Mouse (Mus musculus): Measurements from ENCODE around the gene Nsdhl. TPM values are rescaled to one million over a fixed set of nuclear protein-coding genes. Genes with fewer than 3 reads are reported as not detected.

Nsdhl gene
- 0.09 and 0.16 TPM in 2 replicates for polyA plus RNA-seq (2012)

GRCm38 (mm10) chrX:72917884-72918681 is at the start of gene Nsdhl, which contains the start of gene Cetn2:
Gene Nsdhl, plus strand, starts transcription at chrX:72918557.
Gene Cetn2, minus strand, starts transcription at chrX:72918411.
- Histone ChIP-seq H3K4me3 (replicated peaks) (peak within 1 kb of the TSS; percentile 91), H3K9me3 (ENCODE audit: control insufficient read depth, low read length) (no peaks in the 10 kb centered on the region; the same call in 1 of the 2 replicates), H3K36me3 (ENCODE audit: control insufficient read depth) (peaks cover 8% of the 10 kb centered on the region; the same call in 1 of the 2 replicates), H3K4me1 (ENCODE audit: control insufficient read depth) (peaks cover 13% of the 10 kb centered on the region), H3K27me3 (ENCODE audit: control insufficient read depth) (peaks cover 5% of the 10 kb centered on the region)
- TF ChIP-seq GATA1 (IDR thresholded peaks at IDR 0.05; ENCODE audit: low read length) = no peak
- TF ChIP-seq TAL1 (IDR thresholded peaks at IDR 0.05; ENCODE audit: low read length) = no peak

- no peaks in the 10 kb centered on the region for H3K9me3 ChIP-seq (ENCODE audit: control insufficient read depth, low read length)
- H3K36me3 ChIP-seq (ENCODE audit: control insufficient read depth) = no peaks in the 10 kb centered on the region
- H3K4me1 ChIP-seq (ENCODE audit: control insufficient read depth) = no peaks in the 10 kb centered on the region
- TF ChIP-seq GATA1 (IDR thresholded peaks at IDR 0.05; ENCODE audit: low read length) (no peak), TAL1 (IDR thresholded peaks at IDR 0.05; ENCODE audit: low read length) (no peak)
- H3K4me3 ChIP-seq (replicated peaks) = no peak overlapping the region
- no peaks in the 10 kb centered on the region for H3K27me3 ChIP-seq (ENCODE audit: control insufficient read depth)
These were observed 22.8 kb upstream of the Nsdhl start for GRCm38 (mm10) chrX:72895388-72896054.

- no peak for TF ChIP-seq GATA1 (IDR thresholded peaks at IDR 0.05; ENCODE audit: low read length)
- TF ChIP-seq TAL1 (IDR thresholded peaks at IDR 0.05; ENCODE audit: low read length) = no peak
- no peaks in the 10 kb centered on the region for H3K4me1 ChIP-seq (ENCODE audit: control insufficient read depth)
- no peaks in the 10 kb centered on the region for H3K36me3 ChIP-seq (ENCODE audit: control insufficient read depth)
- H3K4me3 ChIP-seq (replicated peaks) = no peak overlapping the region
- no peaks in the 10 kb centered on the region for H3K27me3 ChIP-seq (ENCODE audit: control insufficient read depth)
- H3K9me3 ChIP-seq (ENCODE audit: control insufficient read depth, low read length) = no peaks in the 10 kb centered on the region
These were observed 22.3 kb upstream of the Nsdhl start for GRCm38 (mm10) chrX:72896055-72896437.

GRCm38 (mm10) chrX:72902530-72902929 is 15.8 kb upstream of the Nsdhl start:
- Histone ChIP-seq H3K4me1 (ENCODE audit: control insufficient read depth) (no peaks in the 10 kb centered on the region), H3K27me3 (ENCODE audit: control insufficient read depth) (no peaks in the 10 kb centered on the region), H3K4me3 (replicated peaks) (no peak overlapping the region), H3K36me3 (ENCODE audit: control insufficient read depth) (no peaks in the 10 kb centered on the region), H3K9me3 (ENCODE audit: control insufficient read depth, low read length) (no peaks in the 10 kb centered on the region)
- TF ChIP-seq GATA1 (IDR thresholded peaks at IDR 0.05; ENCODE audit: low read length) (no peak), TAL1 (IDR thresholded peaks at IDR 0.05; ENCODE audit: low read length) (no peak)

- no peaks in the 10 kb centered on the region for H3K9me3 ChIP-seq (ENCODE audit: control insufficient read depth, low read length)
- no peak for TF ChIP-seq GATA1 (IDR thresholded peaks at IDR 0.05; ENCODE audit: low read length)
- TF ChIP-seq TAL1 (IDR thresholded peaks at IDR 0.05; ENCODE audit: low read length) = no peak
- H3K4me3 ChIP-seq (replicated peaks) = no peak overlapping the region
- H3K27me3 ChIP-seq (ENCODE audit: control insufficient read depth) = no peaks in the 10 kb centered on the region
- H3K36me3 ChIP-seq (ENCODE audit: control insufficient read depth) = no peaks in the 10 kb centered on the region
- no peaks in the 10 kb centered on the region for H3K4me1 ChIP-seq (ENCODE audit: control insufficient read depth)
These were observed 10.5 kb upstream of the Nsdhl start for GRCm38 (mm10) chrX:72907619-72908403.

- no peak for TF ChIP-seq GATA1 (IDR thresholded peaks at IDR 0.05; ENCODE audit: low read length)
- TF ChIP-seq TAL1 (IDR thresholded peaks at IDR 0.05; ENCODE audit: low read length) = no peak
- Histone ChIP-seq H3K27me3 (ENCODE audit: control insufficient read depth) (no peaks in the 10 kb centered on the region), H3K9me3 (ENCODE audit: control insufficient read depth, low read length) (no peaks in the 10 kb centered on the region), H3K4me3 (replicated peaks) (no peak overlapping the region), H3K4me1 (ENCODE audit: control insufficient read depth) (no peaks in the 10 kb centered on the region), H3K36me3 (ENCODE audit: control insufficient read depth) (no peaks in the 10 kb centered on the region)
These were observed 10.0 kb upstream of the Nsdhl start for GRCm38 (mm10) chrX:72908404-72908741.

- TF ChIP-seq GATA1 (IDR thresholded peaks at IDR 0.05; ENCODE audit: low read length) (no peak), TAL1 (IDR thresholded peaks at IDR 0.05; ENCODE audit: low read length) (no peak)
These were observed 6.7 kb upstream of the Nsdhl start for GRCm38 (mm10) chrX:72911611-72912010.

GRCm38 (mm10) chrX:72918682-72919059 is 314 bp downstream of the Nsdhl start:
- TF ChIP-seq GATA1 (IDR thresholded peaks at IDR 0.05; ENCODE audit: low read length) = no peak
- no peak for TF ChIP-seq TAL1 (IDR thresholded peaks at IDR 0.05; ENCODE audit: low read length)
- Histone ChIP-seq H3K36me3 (ENCODE audit: control insufficient read depth) (peaks cover 8% of the 10 kb centered on the region; the same call in 1 of the 2 replicates), H3K4me1 (ENCODE audit: control insufficient read depth) (peaks cover 13% of the 10 kb centered on the region), H3K27me3 (ENCODE audit: control insufficient read depth) (peaks cover 5% of the 10 kb centered on the region), H3K9me3 (ENCODE audit: control insufficient read depth, low read length) (no peaks in the 10 kb centered on the region; the same call in 1 of the 2 replicates), H3K4me3 (replicated peaks) (peak overlapping the region; percentile 91)

More at GRCm38 (mm10) chrX:72911611-72912010, 6.7 kb upstream of the Nsdhl start:
- no peaks in the 10 kb centered on the region for H3K4me1 ChIP-seq (ENCODE audit: control insufficient read depth)
- no peaks in the 10 kb centered on the region for H3K36me3 ChIP-seq (ENCODE audit: control insufficient read depth)
- no peaks in the 10 kb centered on the region for H3K27me3 ChIP-seq (ENCODE audit: control insufficient read depth)
- H3K4me3 ChIP-seq (replicated peaks) = no peak overlapping the region
- no peaks in the 10 kb centered on the region for H3K9me3 ChIP-seq (ENCODE audit: control insufficient read depth, low read length)

- no peak overlapping the region for H3K4me3 ChIP-seq (replicated peaks)
- H3K36me3 ChIP-seq (ENCODE audit: control insufficient read depth) = peaks cover 22% of the 10 kb centered on the region
- no peaks in the 10 kb centered on the region; the same call in 1 of the 2 replicates for H3K9me3 ChIP-seq (ENCODE audit: control insufficient read depth, low read length)
- peaks cover 13% of the 10 kb centered on the region for H3K4me1 ChIP-seq (ENCODE audit: control insufficient read depth)
- H3K27me3 ChIP-seq (ENCODE audit: control insufficient read depth) = peaks cover 5% of the 10 kb centered on the region
- TF ChIP-seq GATA1 (IDR thresholded peaks at IDR 0.05; ENCODE audit: low read length) (no peak), TAL1 (IDR thresholded peaks at IDR 0.05; ENCODE audit: low read length) (no peak)
These were observed 3.0 kb downstream of the Nsdhl start for GRCm38 (mm10) chrX:72921391-72921790.

Measured in erythroblast, embryonic 14.5 days (primary cell).